Mouse (Mus musculus): ENCODE data around the gene Clip4. TPM values are rescaled to one million over a fixed set of nuclear protein-coding genes. Genes with fewer than 3 reads are reported as not detected.

The Clip4 gene
- total and polyA plus RNA-seq, 2 experiments from 2014 or later: 12.5 to 18.9 TPM

- H3K9ac ChIP-seq (replicated peaks; ENCODE audit: low read length): no peak overlapping the region
- H3K4me3 ChIP-seq (ENCODE audit: low read length): no peak overlapping the region
- no peak overlapping the region for H3K27ac ChIP-seq
- 76% methylated on average over 7 of the region's 7 CpGs for WGBS
- ATAC-seq (no peak), DNase-seq (ENCODE audit: low spot score) (no peak)
- H3K27me3 ChIP-seq (ENCODE audit: insufficient read depth, low read length): no peaks in the 10 kb centered on the region
- no peak for TF ChIP-seq CTCF (IDR thresholded peaks at IDR 0.05; ENCODE audit: low read depth)
- no peaks in the 10 kb centered on the region for H3K4me1 ChIP-seq (ENCODE audit: insufficient read depth, low read length)
- H3K36me3 ChIP-seq (ENCODE audit: insufficient read depth, low read length): no peaks in the 10 kb centered on the region
- H3K4me2 ChIP-seq (ENCODE audit: low read depth, low read length): no peak overlapping the region
- H3K9me3 ChIP-seq (ENCODE audit: low read length): no peaks in the 10 kb centered on the region
Measured at GRCm38 (mm10) chr17:71875492-71875891, 107.2 kb downstream of the Clip4 start.

DNA sequence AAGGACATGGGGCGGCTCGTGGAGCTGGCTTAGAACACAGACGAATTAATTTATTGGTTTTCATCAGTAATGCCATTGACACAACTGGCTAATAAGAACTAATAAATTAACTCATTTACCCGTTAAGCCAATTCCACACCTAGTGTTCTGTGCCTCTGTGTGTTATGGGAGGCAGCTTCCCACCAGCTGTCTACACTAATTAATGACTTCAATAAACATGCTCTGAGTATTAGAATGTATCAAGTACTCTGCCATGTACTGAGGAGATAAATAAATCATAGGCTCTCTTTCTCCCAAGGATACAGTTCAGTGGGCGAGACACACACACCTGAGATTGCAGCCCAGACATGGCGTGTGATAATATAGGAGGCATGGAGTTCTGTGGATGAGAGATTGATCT, 113.1 kb downstream of the Clip4 start:
- Histone ChIP-seq H3K27ac (no peak overlapping the region), H3K4me1 (ENCODE audit: insufficient read depth, low read length) (no peaks in the 10 kb centered on the region), H3K36me3 (ENCODE audit: insufficient read depth, low read length) (no peaks in the 10 kb centered on the region), H3K4me2 (ENCODE audit: low read depth, low read length) (no peak overlapping the region), H3K27me3 (ENCODE audit: insufficient read depth, low read length) (no peaks in the 10 kb centered on the region), H3K4me3 (ENCODE audit: low read length) (no peak overlapping the region), H3K9ac (replicated peaks; ENCODE audit: low read length) (no peak overlapping the region), H3K9me3 (ENCODE audit: low read length) (no peaks in the 10 kb centered on the region)
- TF ChIP-seq CTCF (IDR thresholded peaks at IDR 0.05; ENCODE audit: low read depth): no peak
- no peak for ATAC-seq
- DNase-seq (ENCODE audit: low spot score): no peak
- 80% methylated on average over 6 of the region's 6 CpGs for WGBS

GRCm38 (mm10) chr17:71909107-71909506, 140.8 kb downstream of the Clip4 start:
- Histone ChIP-seq H3K27me3 (ENCODE audit: insufficient read depth, low read length) (no peaks in the 10 kb centered on the region), H3K4me1 (ENCODE audit: insufficient read depth, low read length) (no peaks in the 10 kb centered on the region), H3K9me3 (ENCODE audit: low read length) (no peaks in the 10 kb centered on the region), H3K36me3 (ENCODE audit: insufficient read depth, low read length) (no peaks in the 10 kb centered on the region), H3K4me2 (ENCODE audit: low read depth, low read length) (no peak overlapping the region), H3K4me3 (ENCODE audit: low read length) (no peak overlapping the region), H3K9ac (replicated peaks; ENCODE audit: low read length) (no peak overlapping the region), H3K27ac (no peak overlapping the region)
- TF ChIP-seq CTCF (IDR thresholded peaks at IDR 0.05; ENCODE audit: low read depth): peak; percentile 55; the same call in 1 of the 2 replicates
- ATAC-seq (no peak), DNase-seq (ENCODE audit: low spot score) (peak; percentile 10)
- 37% methylated on average over 3 of the region's 3 CpGs for WGBS

GRCm38 (mm10) chr17:71913188-71913587, 144.9 kb downstream of the Clip4 start:
- Histone ChIP-seq H3K27ac (no peak overlapping the region), H3K4me3 (ENCODE audit: low read length) (no peak overlapping the region), H3K4me1 (ENCODE audit: insufficient read depth, low read length) (no peaks in the 10 kb centered on the region), H3K4me2 (ENCODE audit: low read depth, low read length) (no peak overlapping the region), H3K9ac (replicated peaks; ENCODE audit: low read length) (no peak overlapping the region), H3K27me3 (ENCODE audit: insufficient read depth, low read length) (no peaks in the 10 kb centered on the region), H3K9me3 (ENCODE audit: low read length) (no peaks in the 10 kb centered on the region), H3K36me3 (ENCODE audit: insufficient read depth, low read length) (no peaks in the 10 kb centered on the region)
- 81% methylated on average over 3 of the region's 3 CpGs for WGBS
- DNase-seq (ENCODE audit: low spot score) (no peak), ATAC-seq (no peak)
- no peak for TF ChIP-seq CTCF (IDR thresholded peaks at IDR 0.05; ENCODE audit: low read depth)

Other genes starting within 250 kb of the Clip4 start
- gene Ndc80, start 241.6 kb upstream of the Clip4 start, total RNA-seq (2014; rRNA removed): 3.6 and 3.8 TPM in 2 replicates
- 6.8 and 9.7 TPM in 2 replicates for gene Ndc80, start 241.6 kb upstream of the Clip4 start, polyA plus RNA-seq (2015; fragmentation: Nextera tagmentation; extraction: Ambion mirVana)
- gene Spdya, start 216.4 kb upstream of the Clip4 start, total RNA-seq (2014; rRNA removed): 0.47 and 0.75 TPM in 2 replicates
- gene Spdya, start 216.4 kb upstream of the Clip4 start, polyA plus RNA-seq (2015; fragmentation: Nextera tagmentation; extraction: Ambion mirVana): 2.4 and 2.8 TPM in 2 replicates
- gene Wdr43, start 152.6 kb upstream of the Clip4 start, total RNA-seq (2014; rRNA removed): 19.4 and 80.8 TPM in 2 replicates
- 33.6 and 36.0 TPM in 2 replicates for gene Wdr43, start 152.6 kb upstream of the Clip4 start, polyA plus RNA-seq (2015; fragmentation: Nextera tagmentation; extraction: Ambion mirVana)
- gene Togaram2, start 95.2 kb upstream of the Clip4 start, total RNA-seq (2014; rRNA removed): 1.0 and 6.3 TPM in 2 replicates
- gene Togaram2, start 95.2 kb upstream of the Clip4 start, polyA plus RNA-seq (2015; fragmentation: Nextera tagmentation; extraction: Ambion mirVana): 0.88 and 1.2 TPM in 2 replicates
- not detected in 2 replicates for gene Pcare, start 15.6 kb upstream of the Clip4 start, total RNA-seq (2014; rRNA removed)
- not detected in 2 replicates for gene Pcare, start 15.6 kb upstream of the Clip4 start, polyA plus RNA-seq (2015; fragmentation: Nextera tagmentation; extraction: Ambion mirVana)

All from hindbrain, postnatal 0 days (tissue).